Mouse (Mus musculus) CH12.LX (cell line): Measurements from ENCODE around the gene Kat8.

Experiments
- CTCF ChIP-seq, 2 experiments: IDR thresholded peaks in 1 of 2; conservative IDR thresholded peaks in 1 of 2; 2 replicates each; pipeline ENCODE4 v1.5.1; 2011 to 2012; ENCODE audit warnings: low read depth in 2 of 2, low read length in 2 of 2, improper control_type of control experiment in 1 of 2, inconsistent platforms in 1 of 2, mild to moderate bottlenecking in 1 of 2, moderate library complexity in 1 of 2
- RCOR1 ChIP-seq: conservative IDR thresholded peaks from 2 replicates; pipeline ENCODE4 v1.6.1; 2012; ENCODE audit warnings: low read depth, mild to moderate bottlenecking, inconsistent platforms, low read length, improper control_type of control experiment
- USF1 ChIP-seq: IDR thresholded peaks from 2 replicates; pipeline ENCODE4 v1.6.1; 2014; ENCODE audit warnings: low read depth, mild to moderate bottlenecking, inconsistent platforms, low read length, improper control_type of control experiment

- no peak for TF ChIP-seq CTCF (conservative IDR thresholded peaks at IDR 0.05 in 1 of 2, IDR thresholded peaks at IDR 0.05 in 1 of 2; ENCODE audit: low read depth in 2 of 2, low read length in 2 of 2)
- TF ChIP-seq USF1 = no peak
- no peak for TF ChIP-seq RCOR1
These were observed 23.4 kb downstream of the Kat8 start for GRCm38 (mm10) chr7:127935748-127936159.
